Mouse (Mus musculus) kidney, embryonic 14.5 days (tissue): ENCODE data around the gene Lrig2. TPM values are rescaled to one million over a fixed set of nuclear protein-coding genes. Genes with fewer than 3 reads are reported as not detected.

Experiments used
- ATAC-seq: fragments of 200-750 bp; cut with Nextera tagmentation; 2 replicates; pipeline ENCODE4 v1.8.0; 2017; ENCODE audit warnings: moderate number of reproducible peaks, mild to moderate bottlenecking, moderate TSS enrichment, moderate library complexity; ENCODE audit not compliant: low FRiP score, low TSS enrichment
- H3K27ac ChIP-seq: fragments of 300-500 bp; sonication (generic); 2 replicates; pipeline ENCODE4 v1.5.1; 2014; ENCODE audit warnings: low read depth, mild to moderate bottlenecking, low read length, moderate library complexity, mixed read lengths
- H3K27me3 ChIP-seq: fragments of 300-500 bp; sonication (generic); 2 replicates; pipeline ENCODE4 v1.6.1; 2014; ENCODE audit warnings: mild to moderate bottlenecking, low read length; ENCODE audit not compliant: control insufficient read depth, insufficient read depth
- H3K36me3 ChIP-seq: fragments of 300-500 bp; sonication (generic); 2 replicates; pipeline ENCODE4 v1.6.1; 2014; ENCODE audit warnings: low read length, mixed read lengths; ENCODE audit not compliant: control insufficient read depth, insufficient read depth
- H3K4me1 ChIP-seq: fragments of 300-500 bp; sonication (generic); 2 replicates; pipeline ENCODE4 v1.6.1; 2014; ENCODE audit warnings: low read length, mixed read lengths; ENCODE audit not compliant: control insufficient read depth, insufficient read depth
- H3K4me2 ChIP-seq: fragments of 300-500 bp; sonication (generic); replicated peaks from 2 replicates; pipeline ENCODE4 v1.6.1; 2014; ENCODE audit warnings: low read depth, mild to moderate bottlenecking, low read length
- H3K4me3 ChIP-seq: fragments of 300-500 bp; sonication (generic); 2 replicates; pipeline ENCODE4 v1.5.1; 2014; ENCODE audit warnings: mild to moderate bottlenecking, low read length
- H3K9ac ChIP-seq: fragments of 300-500 bp; sonication (generic); 2 replicates; pipeline ENCODE4 v1.6.1; 2014; ENCODE audit warnings: low read depth, mild to moderate bottlenecking, low read length, moderate library complexity
- H3K9me3 ChIP-seq: fragments of 300-500 bp; sonication (generic); 2 replicates; pipeline ENCODE4 v1.6.1; 2016; ENCODE audit warnings: low read length; ENCODE audit not compliant: control insufficient read depth
- WGBS: fragments of 180-500 bp; shearing (Covaris S2); extraction: QIAGEN DNeasy Blood & Tissue Kit; methylation state at CpG from one replicate; pipeline ENCODE4 v1.1.7; 2014; 5-methylcytosine and 5-hydroxymethylcytosine counted together
- polyA plus RNA-seq: library from polyadenylated mRNA; unstranded; fragments of >200 nt; fragmentation: Nextera tagmentation; extraction: Ambion mirVana; gene quantifications from 2 replicates; pipeline ENCODE4 v1.2.1, GENCODE M21; 2014

The Lrig2 gene
- polyA plus RNA-seq, 1 experiment from 2014 or later, result 25.6 TPM

DNA sequence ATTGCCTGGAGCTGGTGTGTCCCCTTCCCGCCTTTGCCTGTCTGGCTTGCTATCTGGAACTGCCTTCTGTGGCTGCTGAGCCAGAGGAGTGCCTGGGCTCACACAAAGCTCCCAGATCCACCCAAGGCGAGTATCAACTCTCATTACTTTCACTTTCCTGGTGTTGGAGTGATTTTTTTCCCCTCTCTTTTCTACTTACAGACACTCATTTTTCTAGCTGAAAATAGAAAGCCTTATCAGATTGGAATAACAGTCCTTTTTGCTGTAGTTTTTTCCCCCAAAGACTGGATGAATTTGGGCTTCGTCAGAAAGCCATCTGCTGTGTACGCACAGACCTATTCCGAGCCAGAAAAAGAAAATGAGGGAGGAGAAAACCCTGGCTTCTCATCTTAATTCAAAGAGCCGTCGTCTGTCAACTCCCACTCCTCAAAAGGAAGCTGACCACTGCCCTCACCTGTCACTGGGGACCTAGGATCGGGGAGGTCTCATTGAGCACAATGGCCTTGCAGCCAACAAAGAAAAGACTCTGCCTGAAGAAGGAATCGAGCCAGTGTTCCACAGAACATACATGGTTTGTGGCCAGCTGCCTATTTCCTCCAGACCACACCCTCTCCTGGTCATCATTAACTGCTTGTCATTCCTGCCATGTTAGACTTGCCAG is 127.9 kb downstream of the Lrig2 start:
- Histone ChIP-seq H3K4me3 (no peak overlapping the region), H3K27me3 (no peaks in the 10 kb centered on the region), H3K27ac (no peak overlapping the region), H3K9me3 (no peaks in the 10 kb centered on the region), H3K36me3 (no peaks in the 10 kb centered on the region), H3K9ac (no peak overlapping the region), H3K4me1 (no peaks in the 10 kb centered on the region), H3K4me2 (no peak overlapping the region)
- no peak for ATAC-seq
- WGBS, result 57% methylated on average over 9 of the region's 9 CpGs

DNA sequence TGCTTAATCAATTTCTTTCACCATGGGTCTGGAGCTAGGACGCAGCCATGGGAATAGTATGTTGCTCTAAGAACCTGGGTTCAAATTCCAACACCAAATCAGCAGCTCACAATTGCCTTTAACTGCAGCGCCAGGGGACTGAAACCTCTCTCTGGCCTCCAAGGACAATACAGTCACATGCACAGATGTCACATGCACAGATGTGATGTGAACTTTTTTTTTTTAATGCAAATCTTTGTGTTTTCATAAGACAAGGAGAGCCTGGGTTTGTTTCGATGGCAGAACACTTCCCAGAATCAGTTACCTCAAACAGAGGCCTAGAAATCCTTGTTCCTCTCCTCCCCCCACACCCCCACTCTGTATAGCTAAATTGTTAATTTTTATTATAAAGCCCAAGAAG is 133.5 kb downstream of the Lrig2 start:
- Histone ChIP-seq H3K9ac (no peak overlapping the region), H3K4me2 (no peak overlapping the region), H3K4me3 (no peak overlapping the region), H3K27ac (no peak overlapping the region), H3K4me1 (no peaks in the 10 kb centered on the region), H3K9me3 (no peaks in the 10 kb centered on the region), H3K36me3 (no peaks in the 10 kb centered on the region), H3K27me3 (no peaks in the 10 kb centered on the region)
- WGBS, result 80% methylated on average over 3 of the region's 3 CpGs
- no peak for ATAC-seq

DNA sequence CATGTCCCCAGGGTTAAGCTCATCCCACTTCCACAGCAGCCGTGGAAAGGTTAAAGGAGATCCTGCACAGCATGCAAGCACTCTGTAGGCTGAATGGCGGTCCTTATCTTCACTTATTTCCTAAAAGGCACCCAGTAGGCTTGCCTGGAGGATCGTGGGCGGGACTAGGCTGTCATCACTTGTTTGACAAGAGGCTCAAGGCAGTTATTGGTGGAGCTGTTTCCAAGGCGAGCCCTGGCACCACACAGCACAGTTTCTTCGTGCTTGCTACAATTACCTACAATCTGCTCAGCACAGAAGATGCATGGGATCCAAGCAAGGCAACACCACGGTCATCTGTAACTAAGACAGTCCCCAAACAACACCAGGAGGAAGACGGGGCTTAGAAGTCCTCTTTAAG is 137.8 kb downstream of the Lrig2 start:
- Histone ChIP-seq H3K4me1 (no peaks in the 10 kb centered on the region), H3K9me3 (no peaks in the 10 kb centered on the region), H3K4me2 (no peak overlapping the region), H3K27me3 (no peaks in the 10 kb centered on the region), H3K27ac (no peak overlapping the region), H3K4me3 (no peak overlapping the region), H3K9ac (no peak overlapping the region), H3K36me3 (no peaks in the 10 kb centered on the region)
- 79% methylated on average over 8 of the region's 8 CpGs for WGBS
- ATAC-seq, result no peak

DNA sequence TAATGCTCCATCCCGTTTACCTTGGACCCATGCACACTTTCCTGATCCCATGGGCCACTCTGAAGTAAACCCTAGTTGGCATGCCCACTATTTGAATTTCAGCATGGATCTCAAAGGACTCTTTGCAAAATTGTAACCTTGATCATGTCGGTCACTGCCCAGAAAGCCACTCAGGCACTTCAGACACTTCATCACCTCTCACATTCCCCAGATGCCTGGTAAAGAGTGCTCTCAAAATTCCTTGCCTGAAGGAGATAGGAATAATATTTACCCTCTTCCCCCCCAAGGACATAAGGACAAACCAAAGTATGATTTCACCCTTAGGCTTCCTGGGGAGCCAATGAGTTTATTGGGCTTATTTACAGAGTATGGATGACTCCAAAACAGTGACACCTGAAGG is 139.3 kb downstream of the Lrig2 start:
- Histone ChIP-seq H3K9me3 (no peaks in the 10 kb centered on the region), H3K4me2 (no peak overlapping the region), H3K4me1 (no peaks in the 10 kb centered on the region), H3K9ac (no peak overlapping the region), H3K36me3 (no peaks in the 10 kb centered on the region), H3K27me3 (no peaks in the 10 kb centered on the region), H3K4me3 (no peak overlapping the region), H3K27ac (no peak overlapping the region)
- no peak for ATAC-seq
- WGBS, result 79% methylated on average over 2 of the region's 2 CpGs

DNA sequence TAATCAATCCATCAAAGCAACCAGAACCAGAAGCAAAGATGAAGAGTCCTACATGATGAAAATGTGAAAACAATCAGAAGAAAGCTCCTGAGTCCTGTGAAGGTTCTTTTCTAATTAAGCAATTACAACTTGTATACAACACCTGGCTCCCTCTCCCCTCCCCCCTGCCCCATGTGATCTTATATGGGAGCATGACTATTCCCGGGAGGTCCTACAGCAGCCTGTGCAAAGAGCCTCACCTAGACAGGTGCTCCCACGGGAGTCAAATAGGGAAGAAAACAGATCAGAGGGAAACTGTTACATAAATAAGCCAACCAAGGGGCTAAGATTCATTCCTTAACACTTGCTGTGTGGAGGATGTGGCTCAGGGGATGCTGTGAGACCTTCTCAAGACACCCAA is 143.8 kb downstream of the Lrig2 start:
- ATAC-seq, result no peak
- WGBS, result 67% methylated on average over 2 of the region's 2 CpGs

DNA sequence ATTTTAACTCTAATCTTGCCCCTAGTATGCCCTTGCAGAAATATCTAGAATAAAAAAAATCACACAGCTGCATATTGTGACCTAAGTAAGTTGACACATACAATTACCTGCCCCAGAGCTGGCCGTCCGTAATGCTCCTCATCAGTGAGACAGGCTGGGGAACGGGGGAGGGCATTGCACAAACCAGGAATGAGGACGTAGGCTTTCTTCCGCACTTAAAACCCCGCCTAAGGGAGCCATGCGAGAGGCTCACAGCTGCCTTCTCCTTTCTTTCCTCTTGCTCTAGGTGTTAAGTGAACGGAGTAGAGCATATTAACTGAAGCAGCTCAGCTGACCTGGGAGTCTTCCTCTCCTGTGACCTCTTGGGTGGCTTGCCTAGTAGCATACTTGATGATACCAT is 149.9 kb downstream of the Lrig2 start:
- H3K4me2 ChIP-seq, result no peak overlapping the region
- no peak overlapping the region for H3K27ac ChIP-seq
- no peak for ATAC-seq
- no peak overlapping the region for H3K9ac ChIP-seq
- H3K9me3 ChIP-seq, result no peaks in the 10 kb centered on the region
- no peaks in the 10 kb centered on the region for H3K36me3 ChIP-seq
- no peak overlapping the region for H3K4me3 ChIP-seq
- WGBS, result 57% methylated on average over 8 of the region's 8 CpGs
- no peaks in the 10 kb centered on the region; the same call in 1 of the 2 replicates for H3K4me1 ChIP-seq
- H3K27me3 ChIP-seq, result no peaks in the 10 kb centered on the region

More for the DNA sequence above, 143.8 kb downstream of the Lrig2 start:
- Histone ChIP-seq H3K9ac (no peak overlapping the region), H3K27ac (no peak overlapping the region), H3K4me1 (no peaks in the 10 kb centered on the region), H3K27me3 (no peaks in the 10 kb centered on the region), H3K9me3 (no peaks in the 10 kb centered on the region), H3K4me2 (no peak overlapping the region), H3K36me3 (no peaks in the 10 kb centered on the region), H3K4me3 (no peak overlapping the region)

DNA sequence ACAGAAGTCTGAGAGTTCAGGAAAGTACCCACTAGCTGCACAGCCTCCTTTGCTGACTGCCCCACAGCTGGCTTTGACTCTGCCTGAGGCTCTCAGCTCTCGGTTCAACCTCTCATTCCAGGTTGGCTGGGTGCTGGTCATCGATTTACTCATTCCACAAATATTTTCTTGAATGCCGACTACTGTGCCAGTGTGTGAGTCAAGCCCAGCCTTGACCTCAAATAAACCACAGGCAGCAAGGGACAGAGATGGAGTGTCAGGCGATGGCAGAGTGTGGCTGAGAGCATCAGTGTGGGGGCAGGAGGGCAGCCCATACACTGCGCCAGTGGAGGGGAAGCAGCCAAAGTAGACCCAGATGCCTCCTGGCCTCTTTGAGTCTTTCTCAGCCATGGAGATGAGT is 151.4 kb downstream of the Lrig2 start:
- H3K4me2 ChIP-seq, result no peak overlapping the region
- no peak overlapping the region for H3K4me3 ChIP-seq
- H3K9ac ChIP-seq, result no peak overlapping the region
- 58% methylated on average over 5 of the region's 5 CpGs for WGBS
- no peaks in the 10 kb centered on the region; the same call in 1 of the 2 replicates for H3K4me1 ChIP-seq
- no peaks in the 10 kb centered on the region for H3K27me3 ChIP-seq
- H3K36me3 ChIP-seq, result no peaks in the 10 kb centered on the region
- no peaks in the 10 kb centered on the region for H3K9me3 ChIP-seq
- H3K27ac ChIP-seq, result no peak overlapping the region
- no peak for ATAC-seq

DNA sequence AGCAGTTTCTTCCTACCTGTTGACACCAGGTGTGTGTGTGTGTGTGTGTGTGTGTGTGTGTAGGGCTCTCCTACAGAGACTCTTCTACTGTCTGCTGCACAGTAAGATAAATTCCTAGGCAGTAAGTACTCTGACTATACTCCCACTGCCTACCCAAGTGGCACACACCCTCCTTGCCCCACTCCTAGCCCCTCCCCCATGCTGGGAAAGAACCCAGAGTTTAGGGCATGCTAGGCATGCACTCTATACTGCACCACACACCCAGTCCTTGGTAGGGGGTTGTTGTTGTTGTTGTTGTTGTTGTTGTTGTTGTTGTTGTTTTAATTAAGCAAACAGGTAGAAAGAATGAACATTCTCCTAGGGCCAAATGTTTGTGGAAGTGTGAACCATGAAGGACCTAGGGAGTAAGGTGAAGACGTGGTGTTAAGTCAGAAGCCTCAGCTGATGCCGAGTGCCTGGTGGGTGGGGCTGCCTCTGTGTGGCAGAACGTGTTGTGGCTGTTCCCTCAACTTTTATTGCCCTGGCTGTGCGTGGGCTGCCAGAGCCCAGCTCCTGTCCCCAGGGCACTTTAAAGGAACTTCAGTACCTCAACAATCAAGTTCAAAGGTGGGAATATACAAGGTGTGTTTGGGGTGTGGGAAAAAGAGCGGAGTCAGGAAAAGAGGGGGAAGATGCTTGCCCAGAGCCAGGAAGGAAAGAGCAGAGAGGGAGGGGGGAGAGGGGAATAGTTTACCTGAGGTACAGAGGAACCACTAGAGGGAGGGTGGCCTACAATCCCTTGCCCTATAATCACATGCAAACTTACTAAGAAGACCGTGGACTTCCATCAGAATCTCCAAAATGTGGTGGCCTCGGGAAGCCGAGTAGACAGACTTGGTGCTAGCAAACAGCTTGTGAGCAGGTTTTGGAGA is 152.2 kb downstream of the Lrig2 start:
- Histone ChIP-seq H3K27me3 (no peaks in the 10 kb centered on the region), H3K27ac (no peak overlapping the region), H3K4me2 (no peak overlapping the region), H3K9me3 (no peaks in the 10 kb centered on the region), H3K36me3 (no peaks in the 10 kb centered on the region), H3K9ac (no peak overlapping the region), H3K4me1 (no peaks in the 10 kb centered on the region; the same call in 1 of the 2 replicates), H3K4me3 (no peak overlapping the region)
- WGBS, result 34% methylated on average over 8 of the region's 8 CpGs
- ATAC-seq, result peak; percentile 63; the same call in 1 of the 2 replicates

DNA sequence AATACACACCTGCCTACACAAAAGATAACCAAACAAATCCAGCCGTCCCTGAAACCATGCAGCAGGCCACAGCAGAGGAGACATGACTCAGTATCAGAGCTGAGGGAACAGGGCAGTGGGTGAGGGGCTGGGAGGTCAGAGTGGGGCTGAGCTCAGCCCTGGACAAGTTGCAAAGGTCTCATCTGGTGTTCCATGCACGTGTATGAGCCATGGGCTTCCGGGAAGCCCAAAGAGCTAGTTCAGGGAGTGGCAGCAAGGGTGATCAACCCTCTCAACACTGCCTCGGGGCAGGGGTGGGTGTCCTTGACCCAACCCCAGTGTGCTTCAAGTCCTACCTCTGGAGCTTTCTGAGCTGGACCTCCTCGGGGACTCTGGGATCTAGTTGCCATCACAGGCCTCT is 153.0 kb downstream of the Lrig2 start:
- no peak overlapping the region for H3K27ac ChIP-seq
- WGBS, result 78% methylated on average over 5 of the region's 5 CpGs
- no peak for ATAC-seq
- H3K4me3 ChIP-seq, result no peak overlapping the region
- no peak overlapping the region for H3K9ac ChIP-seq
- no peaks in the 10 kb centered on the region for H3K36me3 ChIP-seq
- H3K9me3 ChIP-seq, result no peaks in the 10 kb centered on the region
- no peak overlapping the region for H3K4me2 ChIP-seq
- H3K4me1 ChIP-seq, result no peaks in the 10 kb centered on the region; the same call in 1 of the 2 replicates
- H3K27me3 ChIP-seq, result no peaks in the 10 kb centered on the region
